Mouse (Mus musculus): ENCODE results near the gene Gimap7. TPM values are rescaled to one million over a fixed set of nuclear protein-coding genes. Genes with fewer than 3 reads are reported as not detected.
A peak's percentile ranks its signal among the peaks of the same experiment; 100 is the strongest.

Gimap7 gene
- polyA plus RNA-seq, 1 experiment from 2014 or later, result 0.09 TPM

DNA sequence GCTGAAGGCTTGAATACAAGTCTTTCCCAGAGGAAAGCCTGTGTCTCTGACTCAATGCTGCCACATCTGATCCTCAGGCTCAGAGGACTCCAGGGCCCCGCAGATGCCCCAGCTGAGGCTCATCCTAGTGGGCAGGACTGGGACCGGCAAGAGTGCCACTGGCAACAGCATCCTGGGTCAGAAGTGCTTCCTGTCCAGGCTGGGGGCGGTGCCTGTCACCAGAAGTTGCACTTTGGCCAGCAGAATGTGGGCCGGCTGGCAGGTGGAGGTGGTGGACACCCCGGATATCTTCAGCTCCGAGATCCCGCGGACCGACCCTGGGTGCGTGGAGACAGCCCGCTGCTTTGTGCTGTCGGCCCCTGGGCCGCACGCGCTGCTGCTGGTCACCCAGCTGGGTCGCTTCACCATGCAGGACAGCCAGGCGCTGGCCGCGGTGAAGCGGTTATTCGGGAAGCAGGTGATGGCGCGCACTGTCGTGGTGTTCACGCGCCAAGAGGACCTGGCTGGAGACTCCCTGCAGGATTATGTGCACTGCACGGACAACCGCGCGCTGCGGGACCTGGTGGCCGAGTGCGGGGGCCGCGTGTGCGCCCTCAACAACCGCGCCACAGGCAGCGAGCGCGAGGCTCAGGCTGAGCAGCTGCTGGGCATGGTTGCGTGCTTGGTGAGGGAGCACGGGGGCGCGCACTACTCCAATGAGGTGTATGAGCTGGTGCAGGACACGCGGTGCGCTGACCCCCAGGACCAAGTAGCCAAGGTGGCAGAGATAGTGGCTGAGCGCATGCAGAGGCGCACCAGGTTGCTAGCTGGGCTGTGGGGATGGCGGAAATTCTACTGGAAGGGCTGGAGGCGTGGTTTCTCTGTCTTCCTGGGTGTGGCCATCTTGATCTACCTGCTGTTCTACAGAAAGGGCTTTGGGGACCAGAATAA is 24.3 kb downstream of the Gimap7 start:
- H3K27ac ChIP-seq (ENCODE audit: low read depth, low read length), result peak overlapping the region; percentile 72
- 6% methylated on average over 52 of the region's 52 CpGs for WGBS
- no peaks in the 10 kb centered on the region for H3K36me3 ChIP-seq (ENCODE audit: control insufficient read depth, insufficient read depth)
- H3K4me2 ChIP-seq (replicated peaks; ENCODE audit: low read depth), result peak overlapping the region; percentile 85
- ATAC-seq, result peak; percentile 77
- no peaks in the 10 kb centered on the region for H3K27me3 ChIP-seq (replicated peaks; ENCODE audit: control insufficient read depth, insufficient read depth, low read length)
- H3K4me1 ChIP-seq (replicated peaks; ENCODE audit: control insufficient read depth, insufficient read depth, low read length), result peaks cover 12% of the 10 kb centered on the region
- peak overlapping the region; percentile 54 for H3K9ac ChIP-seq (ENCODE audit: low read depth, low read length)
- TF ChIP-seq CTCF (IDR thresholded peaks at IDR 0.05; ENCODE audit: low read depth), result peak; percentile 45; the same call in 1 of the 2 replicates
- peak overlapping the region; percentile 57 for H3K4me3 ChIP-seq (ENCODE audit: low read depth, low read length)
- no peaks in the 10 kb centered on the region for H3K9me3 ChIP-seq (ENCODE audit: control insufficient read depth)

DNA sequence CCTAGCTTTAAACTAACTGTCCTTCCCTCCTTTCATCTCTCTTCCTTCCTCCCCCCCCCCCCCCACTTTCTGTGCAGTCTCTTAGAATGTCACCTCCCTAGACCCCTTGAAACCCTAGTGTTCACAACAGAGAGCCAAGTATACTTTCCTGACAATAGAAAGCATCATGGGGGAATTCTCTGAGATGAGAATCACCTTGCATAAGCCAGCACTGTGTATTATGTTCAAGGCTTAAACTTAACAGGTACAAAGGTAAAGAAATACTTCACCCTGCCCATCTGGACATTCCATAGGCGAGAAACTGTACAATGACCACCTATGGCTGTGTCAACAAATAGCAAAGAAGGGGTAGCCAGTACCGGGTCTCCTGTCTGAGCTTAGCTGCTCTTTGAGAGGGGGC is 27.1 kb downstream of the Gimap7 start:
- Histone ChIP-seq H3K9me3 (ENCODE audit: control insufficient read depth) (no peaks in the 10 kb centered on the region), H3K36me3 (ENCODE audit: control insufficient read depth, insufficient read depth) (no peaks in the 10 kb centered on the region), H3K4me3 (ENCODE audit: low read depth, low read length) (no peak overlapping the region), H3K4me2 (replicated peaks; ENCODE audit: low read depth) (no peak overlapping the region), H3K27ac (ENCODE audit: low read depth, low read length) (peak overlapping the region; percentile 62; the same call in 1 of the 2 replicates), H3K4me1 (replicated peaks; ENCODE audit: control insufficient read depth, insufficient read depth, low read length) (peaks cover 8% of the 10 kb centered on the region), H3K9ac (ENCODE audit: low read depth, low read length) (no peak overlapping the region), H3K27me3 (replicated peaks; ENCODE audit: control insufficient read depth, insufficient read depth, low read length) (no peaks in the 10 kb centered on the region)
- no peak for TF ChIP-seq CTCF (IDR thresholded peaks at IDR 0.05; ENCODE audit: low read depth)
- ATAC-seq, result no peak
- WGBS, result 55% methylated on average over 2 of the region's 2 CpGs

DNA sequence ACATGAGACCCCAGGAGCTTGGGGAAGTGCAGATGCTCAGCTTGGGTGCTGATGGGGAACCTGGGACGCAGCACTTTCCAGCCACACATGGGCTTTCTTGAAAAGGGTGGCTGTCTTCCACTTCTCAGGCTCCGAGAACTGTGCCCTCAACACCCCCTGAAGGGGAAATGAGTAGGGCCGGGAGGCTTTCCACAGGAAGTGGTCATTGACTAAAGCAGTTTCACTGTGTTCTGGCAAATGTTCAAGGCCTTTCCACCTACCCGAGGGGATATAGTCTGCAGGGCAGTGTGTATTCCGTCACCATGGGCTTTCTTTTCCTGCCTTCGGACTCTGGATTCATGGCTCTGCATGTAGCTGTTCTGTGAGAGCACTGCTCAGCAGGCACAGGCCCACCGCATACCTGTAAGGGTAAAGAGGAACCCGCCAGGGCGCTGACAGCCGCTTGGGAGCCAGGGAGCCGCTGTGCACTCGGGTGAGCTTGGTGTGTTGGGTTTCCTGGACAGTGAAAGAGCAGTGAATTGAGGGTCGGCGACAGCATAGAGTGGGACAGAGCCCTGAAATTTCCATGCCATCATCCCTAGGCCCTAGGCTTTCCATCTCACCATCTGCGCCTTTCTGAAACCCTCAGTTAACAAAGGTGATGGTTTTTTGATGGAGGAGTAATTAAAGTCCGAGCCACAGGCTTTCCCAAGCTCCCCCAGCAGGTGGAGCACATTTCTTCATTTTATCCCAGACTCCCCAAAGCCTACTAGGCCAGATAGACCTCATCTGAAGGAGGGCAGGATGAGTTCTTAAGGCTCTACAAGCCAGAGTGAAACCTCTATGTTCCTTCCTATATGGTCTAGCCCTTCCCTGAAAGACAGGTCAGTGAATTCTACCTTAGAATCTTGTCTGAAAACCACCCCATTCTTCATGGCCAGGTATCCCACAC is 27.8 kb downstream of the Gimap7 start, which contains the start of gene Gimap5:
Gene Gimap5 (plus strand): TSS at position 239 of the 931 bp plus-strand sequence.
- WGBS, result 47% methylated on average over 16 of the region's 16 CpGs
- H3K4me2 ChIP-seq (replicated peaks; ENCODE audit: low read depth), result peak within 1 kb of the TSS; percentile 9; the same call in 1 of the 2 replicates
- no peaks in the 10 kb centered on the region for H3K9me3 ChIP-seq (ENCODE audit: control insufficient read depth)
- ATAC-seq, result no peak
- no peaks in the 10 kb centered on the region for H3K27me3 ChIP-seq (replicated peaks; ENCODE audit: control insufficient read depth, insufficient read depth, low read length)
- no peaks in the 10 kb centered on the region for H3K36me3 ChIP-seq (ENCODE audit: control insufficient read depth, insufficient read depth)
- H3K4me1 ChIP-seq (replicated peaks; ENCODE audit: control insufficient read depth, insufficient read depth, low read length), result peaks cover under 1% of the 10 kb centered on the region; the same call in 1 of the 2 replicates
- peak within 1 kb of the TSS; percentile 62; the same call in 1 of the 2 replicates for H3K27ac ChIP-seq (ENCODE audit: low read depth, low read length)
- no peak within 1 kb of the TSS for H3K4me3 ChIP-seq (ENCODE audit: low read depth, low read length)
- no peak within 1 kb of the TSS for H3K9ac ChIP-seq (ENCODE audit: low read depth, low read length)
- TF ChIP-seq CTCF (IDR thresholded peaks at IDR 0.05; ENCODE audit: low read depth), result peak; percentile 74

DNA sequence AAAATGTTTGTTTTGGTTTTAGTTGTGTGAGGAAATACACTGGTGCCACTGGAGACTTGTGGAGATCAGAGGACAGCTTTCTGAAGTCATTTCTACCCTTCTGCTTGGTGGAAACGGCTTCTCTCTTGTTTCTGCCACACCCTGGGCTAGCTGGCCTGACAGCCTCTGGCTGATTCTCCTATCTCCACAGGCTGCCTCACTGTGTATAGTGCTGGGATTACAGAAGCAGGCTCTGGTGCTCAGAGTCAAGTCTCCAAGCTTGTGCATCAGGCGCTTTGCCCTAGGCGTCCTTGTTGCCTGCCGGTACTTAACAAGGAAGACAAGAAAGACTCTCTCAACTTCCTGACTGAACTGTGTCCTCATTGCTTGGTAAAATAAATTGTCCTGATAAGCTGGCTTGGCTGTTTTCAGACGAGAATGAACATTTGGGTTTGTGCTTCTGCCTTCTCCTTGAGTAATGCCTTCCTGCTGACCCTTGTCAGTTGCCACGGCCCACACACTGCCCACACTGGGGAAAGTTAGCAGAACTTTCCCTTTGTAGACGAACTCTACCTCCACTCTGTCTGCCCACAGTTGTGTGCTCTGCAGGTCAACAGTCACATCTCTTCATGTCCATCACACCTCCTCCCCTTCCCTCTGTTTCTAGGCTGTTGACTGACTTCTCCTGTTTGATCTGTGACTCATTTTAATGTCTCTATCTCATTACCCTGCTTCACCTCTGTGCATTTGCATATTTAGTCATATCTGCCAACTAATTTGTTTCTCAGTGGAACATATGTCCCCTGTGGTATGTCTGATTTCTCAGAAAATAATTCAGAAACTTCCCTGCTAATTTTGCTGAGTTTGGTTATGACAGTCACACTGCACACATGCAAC is 28.9 kb downstream of the Gimap7 start:
- TF ChIP-seq CTCF (IDR thresholded peaks at IDR 0.05; ENCODE audit: low read depth), result no peak
- ATAC-seq, result no peak

DNA sequence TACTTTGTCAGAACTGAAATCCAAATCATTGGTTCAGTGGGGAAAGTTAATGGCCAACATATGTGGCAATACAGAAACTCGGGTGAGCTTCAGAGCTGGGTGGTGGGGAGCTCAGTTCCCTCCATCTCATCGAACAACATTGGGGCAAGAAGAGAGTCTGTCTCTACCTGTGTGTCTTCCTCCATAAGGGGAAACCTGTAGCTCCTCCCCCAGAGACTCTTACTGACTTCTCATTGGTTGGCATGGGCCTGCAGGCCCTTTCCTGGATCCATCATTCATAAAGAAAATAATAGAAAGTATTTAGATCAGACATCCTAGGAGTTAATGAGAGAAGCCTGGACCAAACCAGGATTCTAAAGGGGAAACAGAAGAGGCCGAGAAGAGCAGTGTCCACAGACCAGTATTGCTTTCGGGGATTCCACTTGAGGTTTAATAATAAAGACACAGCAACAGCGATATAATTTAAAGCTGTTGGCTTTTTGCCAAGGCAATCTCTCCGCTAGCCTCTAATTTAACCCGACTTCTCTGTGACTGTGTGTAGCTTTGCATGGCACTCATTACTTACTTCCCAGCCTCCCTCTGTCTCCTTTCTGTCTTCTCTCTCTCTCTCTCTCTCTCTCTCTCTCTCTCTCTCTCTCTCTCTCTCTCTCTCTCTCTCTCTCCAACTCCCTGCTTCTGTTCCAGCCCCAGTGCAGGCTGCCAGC is 45.3 kb downstream of the Gimap7 start:
- TF ChIP-seq CTCF (IDR thresholded peaks at IDR 0.05; ENCODE audit: low read depth), result no peak
- no peak overlapping the region for H3K4me3 ChIP-seq (ENCODE audit: low read depth, low read length)
- no peak overlapping the region for H3K27ac ChIP-seq (ENCODE audit: low read depth, low read length)
- 44% methylated on average over 7 of the region's 7 CpGs for WGBS
- no peaks in the 10 kb centered on the region for H3K36me3 ChIP-seq (ENCODE audit: control insufficient read depth, insufficient read depth)
- H3K4me2 ChIP-seq (replicated peaks; ENCODE audit: low read depth), result no peak overlapping the region
- no peaks in the 10 kb centered on the region for H3K27me3 ChIP-seq (replicated peaks; ENCODE audit: control insufficient read depth, insufficient read depth, low read length)
- no peaks in the 10 kb centered on the region for H3K4me1 ChIP-seq (replicated peaks; ENCODE audit: control insufficient read depth, insufficient read depth, low read length)
- no peak overlapping the region for H3K9ac ChIP-seq (ENCODE audit: low read depth, low read length)
- H3K9me3 ChIP-seq (ENCODE audit: control insufficient read depth), result no peaks in the 10 kb centered on the region
- no peak for ATAC-seq

More for the DNA sequence above, 28.9 kb downstream of the Gimap7 start:
- Histone ChIP-seq H3K4me3 (ENCODE audit: low read depth, low read length) (no peak overlapping the region), H3K4me1 (replicated peaks; ENCODE audit: control insufficient read depth, insufficient read depth, low read length) (no peaks in the 10 kb centered on the region), H3K4me2 (replicated peaks; ENCODE audit: low read depth) (peak overlapping the region; percentile 9), H3K9me3 (ENCODE audit: control insufficient read depth) (no peaks in the 10 kb centered on the region), H3K9ac (ENCODE audit: low read depth, low read length) (no peak overlapping the region), H3K27me3 (replicated peaks; ENCODE audit: control insufficient read depth, insufficient read depth, low read length) (no peaks in the 10 kb centered on the region), H3K36me3 (ENCODE audit: control insufficient read depth, insufficient read depth) (no peaks in the 10 kb centered on the region), H3K27ac (ENCODE audit: low read depth, low read length) (peak overlapping the region; percentile 24; the same call in 1 of the 2 replicates)
- 26% methylated on average over 7 of the region's 7 CpGs for WGBS
